Mouse (Mus musculus) limb, embryonic 14.5 days (tissue): ENCODE results near the gene Mms22l. TPM values are rescaled to one million over a fixed set of nuclear protein-coding genes. Genes with fewer than 3 reads are reported as not detected.
"Not testable (repeated sequence)": the region's sequence is repeated elsewhere in the genome, so short reads cannot be mapped to it uniquely, and the experiment has no call there.

Experiments
- ATAC-seq: fragments of 200-750 bp; cut with Nextera tagmentation; 2 replicates; pipeline ENCODE4 v1.8.0; 2017; ENCODE audit warnings: low read depth, moderate number of reproducible peaks, moderate TSS enrichment; ENCODE audit not compliant: low FRiP score
- DNase-seq: peaks from one replicate; pipeline ENCODE4 v3.0.0-alpha.2; 2015; ENCODE audit warnings: low spot score
- H3K27ac ChIP-seq: fragments of 300-500 bp; sonication (generic); replicated peaks from 2 replicates; pipeline ENCODE4 v1.5.1; 2014; ENCODE audit warnings: low read depth, mild to moderate bottlenecking, low read length, moderate library complexity, mixed read lengths
- H3K27me3 ChIP-seq: fragments of 300-500 bp; sonication (generic); 2 replicates; pipeline ENCODE4 v1.6.1; 2014; ENCODE audit warnings: low read length, mixed read lengths; ENCODE audit not compliant: control insufficient read depth, insufficient read depth
- H3K36me3 ChIP-seq: fragments of 300-500 bp; sonication (generic); 2 replicates; pipeline ENCODE4 v1.6.1; 2014; ENCODE audit warnings: mild to moderate bottlenecking, low read length, moderate library complexity, mixed read lengths; ENCODE audit not compliant: control insufficient read depth, insufficient read depth
- H3K4me1 ChIP-seq: fragments of 300-500 bp; sonication (generic); 2 replicates; pipeline ENCODE4 v1.6.1; 2014; ENCODE audit warnings: antibody characterized with exemption, low read length, mixed read lengths; ENCODE audit not compliant: control insufficient read depth, insufficient read depth
- H3K4me2 ChIP-seq: fragments of 300-500 bp; sonication (generic); replicated peaks from 2 replicates; pipeline ENCODE4 v1.6.1; 2014; ENCODE audit warnings: low read depth, mild to moderate bottlenecking, low read length, moderate library complexity; ENCODE audit not compliant: severe bottlenecking
- H3K4me3 ChIP-seq: fragments of 300-500 bp; sonication (generic); replicated peaks from 2 replicates; pipeline ENCODE4 v1.5.1; 2014; ENCODE audit warnings: low read length
- H3K9ac ChIP-seq: fragments of 300-500 bp; sonication (generic); 2 replicates; pipeline ENCODE4 v1.6.1; 2014; ENCODE audit warnings: mild to moderate bottlenecking, low read depth, low read length, moderate library complexity; ENCODE audit not compliant: severe bottlenecking
- H3K9me3 ChIP-seq: fragments of 300-500 bp; sonication (generic); 2 replicates; pipeline ENCODE4 v1.6.1; 2016; ENCODE audit warnings: low read length; ENCODE audit not compliant: control insufficient read depth
- POLR2A ChIP-seq: fragments of 200-500 bp; IDR thresholded peaks from 2 replicates; pipeline ENCODE4 v1.8.0; 2012; ENCODE audit warnings: inconsistent platforms, mild to moderate bottlenecking, moderate library complexity, borderline replicate concordance; ENCODE audit not compliant: insufficient read depth, insufficient read length; ENCODE audit errors: extremely low read depth
- WGBS: fragments of 180-500 bp; shearing (Covaris S2); extraction: QIAGEN DNeasy Blood & Tissue Kit; methylation state at CpG from one replicate; pipeline ENCODE4 v1.1.7; 2014; 5-methylcytosine and 5-hydroxymethylcytosine counted together
- polyA plus RNA-seq, 2 experiments: library from polyadenylated mRNA; depleted of rRNA in 1 of 2; stranded (reverse) in 1 of 2; unstranded in 1 of 2; fragments of >200 nt; fragmentation: Nextera tagmentation in 1 of 2; extraction: Ambion mirVana in 1 of 2; gene quantifications; 2 replicates each; pipeline versions ENCODE4 v1.2.1 to v1.2.3; 2012 to 2014

Gene Mms22l
- polyA plus RNA-seq (2012; rRNA removed) (25.5 and 26.9 TPM in 2 replicates), polyA plus RNA-seq (2014; fragmentation: Nextera tagmentation; extraction: Ambion mirVana) (23.2 and 26.0 TPM in 2 replicates)

DNA sequence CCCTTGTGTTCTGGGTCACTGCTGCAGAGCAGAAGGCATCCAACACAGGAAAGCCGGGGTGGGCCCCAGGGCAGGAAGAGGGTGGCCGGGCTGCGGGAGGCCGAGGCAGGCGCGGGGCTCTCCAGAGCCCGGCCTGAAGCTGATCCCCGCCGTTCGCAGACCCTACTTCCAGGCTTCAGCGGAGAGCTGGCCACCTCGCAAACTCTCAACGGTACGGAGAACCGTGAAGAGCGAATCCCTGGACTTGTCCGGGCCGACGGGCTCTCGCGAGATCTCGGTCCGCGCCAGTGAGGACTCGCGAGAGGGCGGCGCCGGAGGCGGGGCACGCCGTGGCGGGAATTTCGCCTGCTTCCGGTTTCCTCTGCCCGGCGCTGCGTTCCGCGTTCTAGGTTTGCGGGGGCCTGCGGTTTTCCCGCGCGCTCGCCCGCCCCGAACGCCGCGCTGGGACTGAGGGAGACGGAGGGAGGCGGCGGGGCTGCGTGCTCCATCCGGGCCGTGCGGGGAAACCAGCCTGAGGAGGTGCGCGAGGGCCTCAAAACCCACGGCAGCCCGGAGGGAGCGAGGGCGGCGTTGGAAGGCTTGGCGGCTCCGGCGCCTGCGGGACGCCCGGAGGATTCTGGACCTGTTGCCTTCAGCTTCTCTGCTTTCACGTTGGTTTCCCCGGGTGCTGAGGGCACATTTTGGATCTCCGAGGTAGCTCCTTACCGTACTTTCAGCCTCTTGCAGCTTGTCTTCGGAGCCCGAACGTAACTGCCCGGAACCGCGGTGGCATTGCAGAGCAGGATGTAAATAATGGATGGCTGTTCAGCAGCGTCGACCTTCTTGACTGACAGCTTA, at the start of gene Mms22l:
TSS of gene Mms22l (plus strand) at position 336 of the 837 bp plus-strand sequence.
- TF ChIP-seq POLR2A: peak; percentile 94; the same call in 1 of the 2 replicates
- peak within 1 kb of the TSS; percentile 98 for H3K27ac ChIP-seq
- DNase-seq (peak; percentile 91), ATAC-seq (peak; percentile 100)
- no peaks in the 10 kb centered on the region for H3K4me1 ChIP-seq
- H3K9ac ChIP-seq: peak within 1 kb of the TSS; percentile 96
- H3K4me3 ChIP-seq: peak within 1 kb of the TSS; percentile 81
- peak within 1 kb of the TSS; percentile 72 for H3K4me2 ChIP-seq
- H3K27me3 ChIP-seq: no peaks in the 10 kb centered on the region
- peaks cover 4% of the 10 kb centered on the region; the same call in 1 of the 2 replicates for H3K36me3 ChIP-seq
- 3% methylated on average over 47 of the region's 83 CpGs for WGBS
- peaks cover 1% of the 10 kb centered on the region; the same call in 1 of the 2 replicates for H3K9me3 ChIP-seq

- H3K9me3 ChIP-seq, ATAC-seq, H3K27ac ChIP-seq, H3K9ac ChIP-seq, H3K4me1 ChIP-seq, H3K27me3 ChIP-seq, H3K36me3 ChIP-seq, H3K4me3 ChIP-seq, DNase-seq, H3K4me2 ChIP-seq: not testable (repeated sequence)
- 90% methylated on average over 4 of the region's 4 CpGs for WGBS
These were observed 12.2 kb upstream of the Mms22l start for GRCm38 (mm10) chr4:24484046-24484445.

- Histone ChIP-seq H3K4me1 (no peaks in the 10 kb centered on the region), H3K4me3 (peak overlapping the region; percentile 81), H3K36me3 (peaks cover 4% of the 10 kb centered on the region; the same call in 1 of the 2 replicates), H3K9me3 (no peaks in the 10 kb centered on the region), H3K27me3 (no peaks in the 10 kb centered on the region), H3K9ac (peak overlapping the region; percentile 96), H3K27ac (peak overlapping the region; percentile 98; the same call in 1 of the 2 replicates), H3K4me2 (peak overlapping the region; percentile 72)
- TF ChIP-seq POLR2A: no peak
- 2% methylated on average over 7 of the region's 7 CpGs for WGBS
- DNase-seq (no peak), ATAC-seq (no peak)
These were observed 685 bp downstream of the Mms22l start for GRCm38 (mm10) chr4:24496953-24497319.

- TF ChIP-seq POLR2A: no peak
- ATAC-seq: no peak
- Histone ChIP-seq H3K36me3 (peaks cover 16% of the 10 kb centered on the region), H3K9ac (no peak overlapping the region), H3K4me3 (no peak overlapping the region), H3K27me3 (no peaks in the 10 kb centered on the region), H3K4me2 (no peak overlapping the region), H3K27ac (no peak overlapping the region), H3K4me1 (no peaks in the 10 kb centered on the region), H3K9me3 (no peaks in the 10 kb centered on the region)
- WGBS: 91% methylated on average over 3 of the region's 3 CpGs
- no peak for DNase-seq
These were observed 12.9 kb downstream of the Mms22l start for GRCm38 (mm10) chr4:24509195-24509594.

- Histone ChIP-seq H3K27ac (no peak overlapping the region), H3K9ac (no peak overlapping the region), H3K4me2 (no peak overlapping the region), H3K36me3 (no peaks in the 10 kb centered on the region; the same call in 1 of the 2 replicates), H3K27me3 (no peaks in the 10 kb centered on the region), H3K9me3 (no peaks in the 10 kb centered on the region), H3K4me3 (no peak overlapping the region), H3K4me1 (no peaks in the 10 kb centered on the region)
- no peak for ATAC-seq
- TF ChIP-seq POLR2A: no peak
- 80% methylated on average over 4 of the region's 4 CpGs for WGBS
- no peak for DNase-seq
These were observed 40.7 kb downstream of the Mms22l start for GRCm38 (mm10) chr4:24536989-24537388.
